Mouse (Mus musculus): ENCODE data around the gene E130311K13Rik. TPM values are rescaled to one million over a fixed set of nuclear protein-coding genes. Genes with fewer than 3 reads are reported as not detected.

The E130311K13Rik gene
- 2.5 and 3.1 TPM in 2 replicates for polyA plus RNA-seq (2012; rRNA removed; ENCODE audit: low replicate concordance)

GRCm38 (mm10) chr3:63928878-63929859 is at the start of gene E130311K13Rik:
Gene E130311K13Rik, minus strand, starts transcription at chr3:63929472.

GRCm38 (mm10) chr3:63975955-63976908 is 47.0 kb upstream of the E130311K13Rik start, which contains the start of gene Gmps:
Gene Gmps, plus strand, starts transcription at chr3:63976106.

GRCm38 (mm10) chr3:63964100-63964921 is 35.0 kb upstream of the E130311K13Rik start, which contains the start of gene Slc33a1:
Gene Slc33a1, minus strand, starts transcription at chr3:63964768.

GRCm38 (mm10) chr3:63899309-63899695 is 30.0 kb downstream of the E130311K13Rik start, which contains the start of gene Plch1:
Gene Plch1, minus strand, starts transcription at chr3:63899472.

Other genes starting within 250 kb of the E130311K13Rik start
- 0.08 and 0.22 TPM in 2 replicates for gene Plch1, start 30.0 kb downstream of the E130311K13Rik start, polyA plus RNA-seq (2012; rRNA removed; ENCODE audit: low replicate concordance)
- gene Slc33a1, start 35.3 kb upstream of the E130311K13Rik start, polyA plus RNA-seq (2012; rRNA removed; ENCODE audit: low replicate concordance) = 14.6 and 22.4 TPM in 2 replicates
- 2.0 and 4.5 TPM in 2 replicates for gene Gmps, start 46.6 kb upstream of the E130311K13Rik start, polyA plus RNA-seq (2012; rRNA removed; ENCODE audit: low replicate concordance)
- 0.05 and 0.06 TPM in 2 replicates for gene Vmn2r1, start 152.1 kb upstream of the E130311K13Rik start, polyA plus RNA-seq (2012; rRNA removed; ENCODE audit: low replicate concordance)
- not detected in 2 replicates for gene Vmn2r2, start 212.5 kb upstream of the E130311K13Rik start, polyA plus RNA-seq (2012; rRNA removed; ENCODE audit: low replicate concordance)

Measured in mammary gland, adult 2 months (tissue).